Mouse (Mus musculus) heart, embryonic 16.5 days (tissue): Measurements from ENCODE around the gene Cand1. TPM values are rescaled to one million over a fixed set of nuclear protein-coding genes. Genes with fewer than 3 reads are reported as not detected.

Experiments used
- ATAC-seq: fragments of 200-750 bp; cut with Nextera tagmentation; replicated peaks from 2 replicates; pipeline ENCODE4 v1.8.0; 2017; ENCODE audit warnings: moderate number of reproducible peaks; ENCODE audit not compliant: insufficient read depth, low FRiP score; ENCODE audit errors: extremely low read depth
- H3K27ac ChIP-seq: fragments of 300-500 bp; sonication (generic); 2 replicates; pipeline ENCODE4 v1.5.1; 2014; ENCODE audit warnings: mild to moderate bottlenecking, low read length, control low read depth, moderate library complexity
- H3K27me3 ChIP-seq: fragments of 300-500 bp; sonication (generic); 2 replicates; pipeline ENCODE4 v1.6.1; 2014; ENCODE audit warnings: low read length, mixed read lengths; ENCODE audit not compliant: control insufficient read depth, insufficient read depth
- H3K36me3 ChIP-seq: fragments of 300-500 bp; sonication (generic); 2 replicates; pipeline ENCODE4 v1.6.1; 2014; ENCODE audit not compliant: control insufficient read depth, insufficient read depth
- H3K4me1 ChIP-seq: fragments of 300-500 bp; sonication (generic); 2 replicates; pipeline ENCODE4 v1.6.1; 2014; ENCODE audit warnings: low read length, mixed read lengths; ENCODE audit not compliant: control insufficient read depth, insufficient read depth
- H3K4me2 ChIP-seq: fragments of 300-500 bp; sonication (generic); 2 replicates; pipeline ENCODE4 v1.6.1; 2014; ENCODE audit warnings: low read depth, mild to moderate bottlenecking, control low read depth, low read length
- H3K4me3 ChIP-seq: fragments of 300-500 bp; sonication (generic); 2 replicates; pipeline ENCODE4 v1.5.1; 2014; ENCODE audit warnings: mild to moderate bottlenecking, control low read depth, low read length
- H3K9ac ChIP-seq: fragments of 300-500 bp; sonication (generic); 2 replicates; pipeline ENCODE4 v1.6.1; 2014; ENCODE audit warnings: low read length, control low read depth
- H3K9me3 ChIP-seq: fragments of 300-500 bp; sonication (generic); replicated peaks from 2 replicates; pipeline ENCODE4 v1.6.1; 2016; ENCODE audit warnings: low read length; ENCODE audit not compliant: control insufficient read depth
- WGBS: fragments of 180-500 bp; shearing (Covaris S2); extraction: QIAGEN DNeasy Blood & Tissue Kit; methylation state at CpG from one replicate; pipeline ENCODE4 v1.1.7; 2014; 5-methylcytosine and 5-hydroxymethylcytosine counted together
- polyA plus RNA-seq: library from polyadenylated mRNA; unstranded; fragments of >200 nt; fragmentation: Nextera tagmentation; extraction: Ambion mirVana; gene quantifications from 2 replicates; pipeline ENCODE4 v1.2.1, GENCODE M21; 2015

The Cand1 gene
- polyA plus RNA-seq, 1 experiment from 2014 or later: 37.6 TPM

GRCm38 (mm10) chr10:119221631-119222030, 18.2 kb downstream of the Cand1 start:
- H3K9me3 ChIP-seq: no peaks in the 10 kb centered on the region
- ATAC-seq: no peak
- peaks cover 9% of the 10 kb centered on the region for H3K4me1 ChIP-seq
- WGBS: 59% methylated on average over 5 of the region's 5 CpGs
- no peak overlapping the region for H3K27ac ChIP-seq
- H3K4me3 ChIP-seq: no peak overlapping the region
- no peaks in the 10 kb centered on the region for H3K27me3 ChIP-seq
- H3K36me3 ChIP-seq: peaks cover 35% of the 10 kb centered on the region
- H3K9ac ChIP-seq: no peak overlapping the region
- H3K4me2 ChIP-seq: no peak overlapping the region

DNA sequence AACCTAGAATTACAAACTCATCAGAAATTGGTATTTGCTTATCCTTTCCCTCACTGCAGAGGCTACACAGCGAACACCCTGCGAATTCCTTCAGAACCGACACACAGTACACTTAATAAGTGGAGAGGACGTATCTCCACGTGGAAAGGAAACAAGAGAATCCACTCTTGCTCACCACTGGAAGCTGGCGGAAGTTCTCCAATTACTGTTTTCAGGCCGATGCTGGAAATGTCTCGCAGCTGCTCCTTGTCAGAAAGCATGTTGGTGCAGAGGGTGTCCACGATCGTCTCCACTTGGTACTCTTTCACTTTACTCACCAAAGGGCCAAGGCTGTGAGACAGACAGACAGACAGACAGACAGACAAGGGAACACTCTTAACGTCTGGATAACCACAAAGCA, 20.4 kb downstream of the Cand1 start:
- Histone ChIP-seq H3K4me2 (no peak overlapping the region), H3K4me1 (peaks cover 9% of the 10 kb centered on the region), H3K27me3 (no peaks in the 10 kb centered on the region), H3K27ac (no peak overlapping the region), H3K9me3 (no peaks in the 10 kb centered on the region), H3K36me3 (peaks cover 32% of the 10 kb centered on the region), H3K4me3 (no peak overlapping the region), H3K9ac (no peak overlapping the region)
- WGBS: 61% methylated on average over 11 of the region's 11 CpGs
- no peak for ATAC-seq

DNA sequence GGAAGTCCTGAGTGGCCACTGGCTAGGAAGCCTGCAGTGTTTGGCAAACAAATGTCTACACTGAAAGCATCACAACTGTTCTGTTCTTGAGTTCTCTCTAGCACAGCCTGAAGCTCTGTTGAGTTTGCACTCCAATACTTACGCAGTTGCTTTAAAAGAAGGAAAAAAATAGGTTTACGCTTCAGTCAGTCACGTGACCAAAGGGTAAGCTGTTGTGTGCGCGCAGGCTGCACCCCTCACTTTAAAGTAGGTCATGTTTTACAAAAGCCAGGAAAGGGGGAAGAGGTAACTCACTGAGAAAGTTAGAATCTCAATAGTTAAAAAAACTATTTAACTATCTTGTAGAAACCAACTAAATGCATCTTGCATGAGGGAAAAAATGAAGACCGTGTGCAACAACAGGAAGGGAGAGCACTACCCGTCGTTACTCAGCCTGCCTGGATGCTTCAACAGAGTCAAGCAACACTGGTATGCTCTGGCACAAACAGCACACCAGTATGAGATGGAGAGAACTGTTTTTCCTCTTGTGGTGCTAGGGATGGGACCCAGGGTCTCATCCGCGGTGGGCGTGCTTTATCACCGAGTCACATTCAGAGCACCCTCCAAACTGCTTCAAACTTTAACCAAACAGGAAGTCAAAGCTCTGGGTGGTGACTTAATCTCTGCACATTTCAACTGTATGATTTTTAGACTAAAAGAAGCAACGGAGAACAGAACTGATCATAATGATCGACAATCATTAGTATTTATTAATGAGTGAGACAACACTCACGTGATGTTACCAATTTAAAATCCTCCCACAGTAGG, 21.4 kb downstream of the Cand1 start:
- no peaks in the 10 kb centered on the region for H3K9me3 ChIP-seq
- no peak overlapping the region for H3K4me2 ChIP-seq
- H3K27ac ChIP-seq: no peak overlapping the region
- WGBS: 90% methylated on average over 15 of the region's 15 CpGs
- ATAC-seq: no peak
- peaks cover 9% of the 10 kb centered on the region for H3K4me1 ChIP-seq
- H3K9ac ChIP-seq: no peak overlapping the region
- peaks cover 33% of the 10 kb centered on the region for H3K36me3 ChIP-seq
- H3K4me3 ChIP-seq: no peak overlapping the region
- H3K27me3 ChIP-seq: no peaks in the 10 kb centered on the region

- ATAC-seq: no peak
- no peak overlapping the region for H3K9ac ChIP-seq
- H3K4me3 ChIP-seq: no peak overlapping the region
- H3K9me3 ChIP-seq: no peaks in the 10 kb centered on the region
- H3K27me3 ChIP-seq: no peaks in the 10 kb centered on the region
- H3K27ac ChIP-seq: no peak overlapping the region
- H3K4me2 ChIP-seq: no peak overlapping the region
- WGBS: 78% methylated on average over 5 of the region's 5 CpGs
- no peaks in the 10 kb centered on the region for H3K4me1 ChIP-seq
- H3K36me3 ChIP-seq: peaks cover 65% of the 10 kb centered on the region
Observed at GRCm38 (mm10) chr10:119212443-119212842, 27.4 kb downstream of the Cand1 start.

GRCm38 (mm10) chr10:119211251-119211650, 28.6 kb downstream of the Cand1 start:
- WGBS: 93% methylated on average over 11 of the region's 11 CpGs
- Histone ChIP-seq H3K4me1 (no peaks in the 10 kb centered on the region), H3K36me3 (peaks cover 67% of the 10 kb centered on the region), H3K9me3 (no peaks in the 10 kb centered on the region), H3K4me3 (no peak overlapping the region), H3K27me3 (no peaks in the 10 kb centered on the region), H3K27ac (no peak overlapping the region), H3K4me2 (no peak overlapping the region), H3K9ac (no peak overlapping the region)
- no peak for ATAC-seq

DNA sequence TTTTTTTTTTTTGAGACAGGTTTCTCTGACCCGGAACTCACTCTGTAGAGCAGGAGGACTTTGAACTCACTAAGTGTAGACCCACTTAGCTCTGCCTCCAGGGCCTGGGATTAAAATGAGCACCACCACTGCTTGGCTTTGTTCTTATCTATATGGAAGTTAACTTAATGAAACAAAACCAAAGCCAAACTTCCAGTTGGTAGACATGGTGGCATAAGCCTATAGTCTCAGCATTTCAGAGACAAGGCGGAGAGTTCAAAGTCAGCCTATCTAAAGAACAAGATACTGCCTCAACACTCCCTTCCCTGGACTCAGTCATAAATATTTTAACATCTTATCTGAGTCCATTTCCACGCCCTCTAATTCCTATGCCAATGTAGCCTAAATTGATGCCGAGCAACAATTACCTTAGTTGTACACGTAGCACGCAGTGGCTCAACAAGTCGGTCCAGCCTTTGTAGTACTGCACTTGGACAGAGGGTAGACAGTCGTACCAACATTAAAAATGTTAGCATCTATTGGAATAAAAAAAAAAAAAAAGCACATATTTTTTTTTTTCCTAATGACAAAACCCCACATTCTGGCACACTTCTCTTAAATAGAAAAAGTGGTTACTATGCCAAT, 33.4 kb downstream of the Cand1 start:
- no peak for ATAC-seq
- H3K9ac ChIP-seq: no peak overlapping the region
- no peaks in the 10 kb centered on the region for H3K27me3 ChIP-seq
- no peak overlapping the region for H3K27ac ChIP-seq
- 88% methylated on average over 8 of the region's 8 CpGs for WGBS
- no peaks in the 10 kb centered on the region for H3K4me1 ChIP-seq
- H3K36me3 ChIP-seq: peaks cover 71% of the 10 kb centered on the region
- H3K9me3 ChIP-seq: no peaks in the 10 kb centered on the region
- H3K4me2 ChIP-seq: no peak overlapping the region
- no peak overlapping the region for H3K4me3 ChIP-seq

DNA sequence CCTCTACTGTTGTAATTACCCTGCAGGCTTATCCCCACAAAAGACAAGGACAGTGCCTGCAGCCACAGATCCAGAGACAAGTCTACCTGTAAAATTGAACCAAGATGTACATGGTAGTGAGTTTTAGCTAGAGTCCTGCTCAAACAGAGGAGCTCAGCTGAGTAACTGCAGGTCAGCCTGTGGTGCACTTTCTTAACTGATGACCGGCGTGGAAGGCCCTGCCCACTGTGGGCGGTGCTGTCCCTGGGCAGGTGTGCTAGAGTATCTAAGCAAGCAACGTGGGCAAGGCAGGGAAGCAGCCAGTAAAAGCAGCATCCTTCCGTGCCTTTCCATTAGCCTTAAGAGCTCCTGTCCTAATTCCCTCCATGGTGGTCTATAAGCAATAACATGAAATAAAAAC, 34.6 kb downstream of the Cand1 start:
- no peak for ATAC-seq
- no peaks in the 10 kb centered on the region for H3K27me3 ChIP-seq
- no peaks in the 10 kb centered on the region for H3K4me1 ChIP-seq
- no peak overlapping the region for H3K27ac ChIP-seq
- H3K9ac ChIP-seq: no peak overlapping the region
- 88% methylated on average over 5 of the region's 5 CpGs for WGBS
- H3K4me3 ChIP-seq: no peak overlapping the region
- H3K9me3 ChIP-seq: no peaks in the 10 kb centered on the region
- no peak overlapping the region for H3K4me2 ChIP-seq
- H3K36me3 ChIP-seq: peaks cover 64% of the 10 kb centered on the region

DNA sequence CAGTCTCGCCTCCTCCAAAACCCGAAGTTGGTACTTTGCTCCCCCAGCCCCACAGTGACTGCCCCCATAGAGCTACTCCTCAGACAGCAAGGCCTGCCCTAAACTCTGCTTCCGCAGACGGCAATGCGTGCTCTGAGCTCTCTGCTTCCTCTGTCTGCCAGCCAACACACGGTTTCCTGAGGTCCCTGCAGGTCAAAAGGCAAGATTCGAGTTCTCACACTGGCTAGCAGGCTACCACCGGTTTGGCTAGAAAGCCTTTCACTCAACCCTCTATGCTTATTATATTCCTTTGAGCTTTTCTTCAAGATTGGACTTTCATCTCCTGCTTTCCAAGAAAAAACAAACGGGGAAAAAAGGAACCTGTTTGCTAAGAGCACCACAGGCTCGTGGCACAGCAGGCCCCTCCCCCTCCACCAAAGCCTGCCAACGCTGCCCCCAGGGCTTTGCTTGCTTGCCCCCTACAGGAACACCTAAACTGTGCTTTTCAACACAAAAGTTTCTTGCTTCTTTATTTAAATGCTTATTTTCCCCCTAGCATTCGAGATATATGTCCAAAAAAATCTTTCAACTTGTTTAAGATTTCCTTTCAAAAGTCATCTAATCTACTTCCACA, 35.4 kb downstream of the Cand1 start:
- H3K4me2 ChIP-seq: no peak overlapping the region
- H3K4me1 ChIP-seq: no peaks in the 10 kb centered on the region
- H3K27ac ChIP-seq: no peak overlapping the region
- H3K9me3 ChIP-seq: no peaks in the 10 kb centered on the region
- no peak overlapping the region for H3K9ac ChIP-seq
- no peak overlapping the region for H3K4me3 ChIP-seq
- WGBS: 78% methylated on average over 12 of the region's 12 CpGs
- H3K36me3 ChIP-seq: peaks cover 66% of the 10 kb centered on the region
- ATAC-seq: no peak
- H3K27me3 ChIP-seq: no peaks in the 10 kb centered on the region

DNA sequence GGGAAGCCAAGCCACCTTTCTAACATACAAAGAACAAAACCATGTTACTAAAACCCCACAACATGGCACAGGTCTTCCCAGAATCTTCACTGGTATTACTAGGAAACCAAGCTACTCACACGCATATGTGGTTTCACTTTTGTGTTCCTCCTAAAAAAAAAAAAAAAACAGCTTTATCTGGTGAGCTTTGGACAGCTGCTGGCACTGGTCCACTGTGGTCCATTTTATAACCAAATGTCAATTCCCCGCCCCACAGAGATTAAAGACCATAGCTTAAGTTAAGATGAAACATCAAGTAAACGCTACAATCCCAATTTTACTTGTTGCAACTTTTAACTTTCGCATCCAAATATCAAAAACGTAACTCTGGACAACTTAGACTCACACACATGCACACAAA, 40.0 kb downstream of the Cand1 start:
- H3K4me1 ChIP-seq: no peaks in the 10 kb centered on the region
- H3K36me3 ChIP-seq: peaks cover 48% of the 10 kb centered on the region
- H3K27ac ChIP-seq: no peak overlapping the region
- H3K9me3 ChIP-seq: no peaks in the 10 kb centered on the region
- no peak for ATAC-seq
- WGBS: 88% methylated on average over 5 of the region's 5 CpGs
- no peak overlapping the region for H3K9ac ChIP-seq
- no peak overlapping the region for H3K4me3 ChIP-seq
- H3K4me2 ChIP-seq: no peak overlapping the region
- H3K27me3 ChIP-seq: no peaks in the 10 kb centered on the region
